Mouse (Mus musculus): ENCODE measurements around the gene Wdr83.
"Not testable (repeated sequence)": the region's sequence is repeated elsewhere in the genome, so short reads cannot be mapped to it uniquely, and the experiment has no call there.

Wdr83 gene

GRCm38 (mm10) chr8:85081216-85081555, at the start of gene Wdr83:
Gene Wdr83, minus strand, starts transcription at chr8:85081306.
- peak; percentile 52 for DNase-seq (ENCODE audit: low spot score)

GRCm38 (mm10) chr8:85123691-85124090, 42.6 kb upstream of the Wdr83 start:
- DNase-seq (ENCODE audit: low spot score): no peak

GRCm38 (mm10) chr8:85122995-85123394, 41.9 kb upstream of the Wdr83 start, which contains the start of gene Zfp791:
Gene Zfp791, minus strand, starts transcription at chr8:85123095.
- no peak for DNase-seq (ENCODE audit: low spot score)

GRCm38 (mm10) chr8:85120251-85120650, 39.1 kb upstream of the Wdr83 start:
- DNase-seq (ENCODE audit: low spot score): not testable (repeated sequence)

GRCm38 (mm10) chr8:85119052-85119981, 38.2 kb upstream of the Wdr83 start:
- peak; percentile 78 for DNase-seq (ENCODE audit: low spot score)

- DNase-seq (ENCODE audit: low spot score): no peak
These were observed 35.9 kb upstream of the Wdr83 start for GRCm38 (mm10) chr8:85116984-85117383.

GRCm38 (mm10) chr8:85115501-85115900, 34.4 kb upstream of the Wdr83 start:
- DNase-seq (ENCODE audit: low spot score): no peak

- no peak for DNase-seq (ENCODE audit: low spot score)
These were observed 32.1 kb upstream of the Wdr83 start for GRCm38 (mm10) chr8:85113241-85113640.

GRCm38 (mm10) chr8:85100076-85100665, 19.1 kb upstream of the Wdr83 start:
- no peak for DNase-seq (ENCODE audit: low spot score)

- no peak for DNase-seq (ENCODE audit: low spot score)
These were observed 15.7 kb upstream of the Wdr83 start for GRCm38 (mm10) chr8:85096850-85097249.

GRCm38 (mm10) chr8:85096196-85096595, 15.1 kb upstream of the Wdr83 start:
- DNase-seq (ENCODE audit: low spot score): no peak

GRCm38 (mm10) chr8:85095566-85095965, 14.5 kb upstream of the Wdr83 start:
- no peak for DNase-seq (ENCODE audit: low spot score)

- no peak for DNase-seq (ENCODE audit: low spot score)
These were observed 13.9 kb upstream of the Wdr83 start for GRCm38 (mm10) chr8:85095051-85095450.

- DNase-seq (ENCODE audit: low spot score): no peak
These were observed 10.5 kb upstream of the Wdr83 start for GRCm38 (mm10) chr8:85091526-85092090.

GRCm38 (mm10) chr8:85090856-85091255, 9.8 kb upstream of the Wdr83 start:
- DNase-seq (ENCODE audit: low spot score): no peak

- no peak for DNase-seq (ENCODE audit: low spot score)
These were observed 7.7 kb upstream of the Wdr83 start for GRCm38 (mm10) chr8:85088771-85089170.

- DNase-seq (ENCODE audit: low spot score): no peak
These were observed 5.1 kb upstream of the Wdr83 start for GRCm38 (mm10) chr8:85086238-85086637.

GRCm38 (mm10) chr8:85084633-85085032, 3.5 kb upstream of the Wdr83 start:
- DNase-seq (ENCODE audit: low spot score): no peak

GRCm38 (mm10) chr8:85083108-85083813, 2.2 kb upstream of the Wdr83 start, which contains the start of gene Man2b1:
Gene Man2b1, plus strand, starts transcription at chr8:85083270.
- peak; percentile 86 for DNase-seq (ENCODE audit: low spot score)

GRCm38 (mm10) chr8:85082169-85082568, 1.1 kb upstream of the Wdr83 start:
- DNase-seq (ENCODE audit: low spot score): not testable (repeated sequence)

- DNase-seq (ENCODE audit: low spot score): peak; percentile 68
These were observed 432 bp downstream of the Wdr83 start, which contains the start of gene Wdr83os for GRCm38 (mm10) chr8:85080532-85081215. Gene Wdr83os, plus strand, starts transcription at chr8:85080740.

GRCm38 (mm10) chr8:85080214-85080531, 933 bp downstream of the Wdr83 start:
- no peak for DNase-seq (ENCODE audit: low spot score)
